Mouse (Mus musculus): ENCODE results near the gene Ogdh.

Ogdh gene

GRCm38 (mm10) chr11:6403830-6404405 lies 112.5 kb downstream of the Ogdh start:
- intact Hi-C loops (cut with DNase I): loop anchor here (5.0 kb wide), 1 partner anchor 37 kb away; no protein-coding TSS in a partner anchor

GRCm38 (mm10) chr11:6404699-6405566 lies 113.5 kb downstream of the Ogdh start:
- intact Hi-C loops (cut with DNase I): loop anchor here (5.0 kb wide), 1 partner anchor 38 kb away; no protein-coding TSS in a partner anchor

GRCm38 (mm10) chr11:6405591-6406081 lies 114.2 kb downstream of the Ogdh start:
- intact Hi-C loops (cut with DNase I): no loop called here

Small RNA genes within 50 kb of the gene (microRNA-seq; reads per million reads assigned to microRNA genes)
- gene Mir7651: 0 to 0.12 reads per million in 2 experiments
